Mouse (Mus musculus) hindbrain, embryonic 10.5 days (tissue): ENCODE results near the gene Mrpl34. TPM values are rescaled to one million over a fixed set of nuclear protein-coding genes. Genes with fewer than 3 reads are reported as not detected.

Experiments used
- DNase-seq: peaks from one replicate; pipeline ENCODE4 v3.0.0-alpha.2; 2017; ENCODE audit warnings: low spot score
- H3K27ac ChIP-seq: fragments of 300-500 bp; sonication (generic); 2 replicates; pipeline ENCODE4 v1.5.1; 2016; ENCODE audit warnings: mild to moderate bottlenecking, moderate library complexity
- H3K27me3 ChIP-seq: fragments of 300-500 bp; sonication (generic); 2 replicates; pipeline ENCODE4 v1.6.1; 2016; ENCODE audit warnings: mild to moderate bottlenecking; ENCODE audit not compliant: poor library complexity, insufficient read depth, severe bottlenecking
- H3K36me3 ChIP-seq: fragments of 300-500 bp; sonication (generic); 2 replicates; pipeline ENCODE4 v1.6.1; 2016; ENCODE audit warnings: mild to moderate bottlenecking, moderate library complexity
- H3K4me1 ChIP-seq: fragments of 300-500 bp; sonication (generic); replicated peaks from 2 replicates; pipeline ENCODE4 v1.6.1; 2016; ENCODE audit warnings: mild to moderate bottlenecking
- H3K4me3 ChIP-seq: fragments of 300-500 bp; sonication (generic); 2 replicates; pipeline ENCODE4 v1.5.1; 2016; ENCODE audit warnings: mild to moderate bottlenecking, moderate library complexity
- H3K9me3 ChIP-seq: fragments of 300-500 bp; sonication (generic); 2 replicates; pipeline ENCODE4 v1.6.1; 2016; ENCODE audit warnings: mild to moderate bottlenecking, moderate library complexity
- WGBS: fragments of 180-500 bp; shearing (Covaris S2); methylation state at CpG from one replicate; pipeline ENCODE4 v1.1.7; 2016; 5-methylcytosine and 5-hydroxymethylcytosine counted together
- polyA plus RNA-seq: library from polyadenylated mRNA; unstranded; fragments of >200 nt; fragmentation: Nextera tagmentation; extraction: Ambion mirVana; gene quantifications from 2 replicates; pipeline ENCODE4 v1.2.1, GENCODE M21; 2016

The Mrpl34 gene
- polyA plus RNA-seq, 1 experiment from 2014 or later = 249 TPM

- 5% methylated on average over 58 of the region's 58 CpGs for WGBS
- Histone ChIP-seq H3K36me3 (peaks cover 51% of the 10 kb centered on the region), H3K27ac (peak within 1 kb of the TSS; percentile 99), H3K4me3 (peak within 1 kb of the TSS; percentile 97), H3K9me3 (no peaks in the 10 kb centered on the region), H3K27me3 (peaks cover 24% of the 10 kb centered on the region), H3K4me1 (peaks cover 73% of the 10 kb centered on the region)
- peak; percentile 90 for DNase-seq
These were observed 20.7 kb downstream of the Mrpl34 start, which contains the start of gene Ano8 for GRCm38 (mm10) chr8:71485142-71486135. Gene Ano8, minus strand, starts transcription at chr8:71485963.

- Histone ChIP-seq H3K27me3 (peaks cover 17% of the 10 kb centered on the region), H3K9me3 (no peaks in the 10 kb centered on the region), H3K36me3 (peaks cover 51% of the 10 kb centered on the region), H3K27ac (peak overlapping the region; percentile 99), H3K4me1 (peaks cover 66% of the 10 kb centered on the region), H3K4me3 (peak overlapping the region; percentile 97)
- 21% methylated on average over 7 of the region's 7 CpGs for WGBS
- no peak for DNase-seq
These were observed 21.4 kb downstream of the Mrpl34 start for GRCm38 (mm10) chr8:71486136-71486529.

GRCm38 (mm10) chr8:71487691-71488445, 23.1 kb downstream of the Mrpl34 start, which contains the start of gene Gtpbp3:
Gene Gtpbp3, plus strand, starts transcription at chr8:71488103.
- WGBS = under 1% methylated on average over 33 of the region's 33 CpGs
- Histone ChIP-seq H3K27ac (peak within 1 kb of the TSS; percentile 91), H3K36me3 (peaks cover 51% of the 10 kb centered on the region), H3K4me1 (peaks cover 54% of the 10 kb centered on the region), H3K9me3 (no peaks in the 10 kb centered on the region), H3K4me3 (peak within 1 kb of the TSS; percentile 96), H3K27me3 (0 out of 2 replicates have a peak, but pooled peaks cover 4% of the 10 kb centered on the region)
- peak; percentile 83 for DNase-seq

GRCm38 (mm10) chr8:71488454-71488853, 23.7 kb downstream of the Mrpl34 start:
- Histone ChIP-seq H3K9me3 (no peaks in the 10 kb centered on the region), H3K4me1 (peaks cover 51% of the 10 kb centered on the region), H3K4me3 (peak overlapping the region; percentile 96), H3K27ac (peak overlapping the region; percentile 91), H3K27me3 (0 out of 2 replicates have a peak, but pooled peaks cover 4% of the 10 kb centered on the region), H3K36me3 (peaks cover 50% of the 10 kb centered on the region)
- 0% methylated on average over 22 of the region's 22 CpGs for WGBS
- peak; percentile 89 for DNase-seq

GRCm38 (mm10) chr8:71495039-71495438, 30.3 kb downstream of the Mrpl34 start:
- Histone ChIP-seq H3K4me1 (peaks cover 39% of the 10 kb centered on the region), H3K27ac (0 out of 2 replicates have a peak overlapping the region, but pooled peaks have one; percentile 2), H3K9me3 (no peaks in the 10 kb centered on the region), H3K27me3 (no peaks in the 10 kb centered on the region), H3K4me3 (no peak overlapping the region), H3K36me3 (peaks cover 48% of the 10 kb centered on the region)
- peak; percentile 80 for DNase-seq
- WGBS = 30% methylated on average over 16 of the region's 16 CpGs

GRCm38 (mm10) chr8:71495811-71496210, 31.1 kb downstream of the Mrpl34 start:
- DNase-seq = no peak
- Histone ChIP-seq H3K27me3 (no peaks in the 10 kb centered on the region), H3K4me1 (peaks cover 36% of the 10 kb centered on the region), H3K9me3 (no peaks in the 10 kb centered on the region), H3K4me3 (no peak overlapping the region), H3K27ac (0 out of 2 replicates have a peak overlapping the region, but pooled peaks have one; percentile 56), H3K36me3 (peaks cover 40% of the 10 kb centered on the region)
- 95% methylated on average over 5 of the region's 5 CpGs for WGBS

- no peaks in the 10 kb centered on the region for H3K27me3 ChIP-seq
- peak overlapping the region; percentile 60 for H3K27ac ChIP-seq
- DNase-seq = no peak
- 49% methylated on average over 11 of the region's 11 CpGs for WGBS
- H3K4me3 ChIP-seq = no peak overlapping the region
- peaks cover 33% of the 10 kb centered on the region for H3K36me3 ChIP-seq
- H3K9me3 ChIP-seq = no peaks in the 10 kb centered on the region
- peaks cover 36% of the 10 kb centered on the region for H3K4me1 ChIP-seq
These were observed 31.7 kb downstream of the Mrpl34 start for GRCm38 (mm10) chr8:71496481-71496880.

- Histone ChIP-seq H3K4me1 (peaks cover 36% of the 10 kb centered on the region), H3K9me3 (no peaks in the 10 kb centered on the region), H3K36me3 (peaks cover 27% of the 10 kb centered on the region), H3K27me3 (no peaks in the 10 kb centered on the region), H3K4me3 (no peak overlapping the region), H3K27ac (no peak overlapping the region)
- DNase-seq = no peak
- WGBS = 93% methylated on average over 1 of the region's 1 CpGs
These were observed 32.4 kb downstream of the Mrpl34 start for GRCm38 (mm10) chr8:71497077-71497645.

- peak overlapping the region; percentile 78 for H3K27ac ChIP-seq
- H3K4me3 ChIP-seq = peak overlapping the region; percentile 4; the same call in 1 of the 2 replicates
- no peaks in the 10 kb centered on the region for H3K27me3 ChIP-seq
- WGBS = 32% methylated on average over 15 of the region's 15 CpGs
- H3K4me1 ChIP-seq = peaks cover 39% of the 10 kb centered on the region
- H3K9me3 ChIP-seq = no peaks in the 10 kb centered on the region
- DNase-seq = no peak
- H3K36me3 ChIP-seq = peaks cover 18% of the 10 kb centered on the region
These were observed 33.2 kb downstream of the Mrpl34 start for GRCm38 (mm10) chr8:71497881-71498501.

- Histone ChIP-seq H3K9me3 (no peaks in the 10 kb centered on the region), H3K36me3 (peaks cover 9% of the 10 kb centered on the region), H3K27ac (peak overlapping the region; percentile 69), H3K4me1 (peaks cover 41% of the 10 kb centered on the region), H3K27me3 (no peaks in the 10 kb centered on the region), H3K4me3 (0 out of 2 replicates have a peak overlapping the region, but pooled peaks have one; percentile 4)
- DNase-seq = peak; percentile 44
- WGBS = 41% methylated on average over 16 of the region's 16 CpGs
These were observed 34.3 kb downstream of the Mrpl34 start for GRCm38 (mm10) chr8:71498816-71499690.

- peaks cover 25% of the 10 kb centered on the region for H3K4me1 ChIP-seq
- H3K4me3 ChIP-seq = no peak overlapping the region
- no peak overlapping the region for H3K27ac ChIP-seq
- DNase-seq = no peak
- H3K36me3 ChIP-seq = no peaks in the 10 kb centered on the region
- H3K9me3 ChIP-seq = no peaks in the 10 kb centered on the region
- WGBS = 93% methylated on average over 4 of the region's 4 CpGs
- peaks cover 50% of the 10 kb centered on the region for H3K27me3 ChIP-seq
These were observed 39.6 kb downstream of the Mrpl34 start for GRCm38 (mm10) chr8:71504349-71504748.
